Mouse (Mus musculus) embryonic fibroblast, embryonic 13.5 days (primary cell): ENCODE results near the gene Arfip1.

Source experiments
- CTCF ChIP-seq: IDR thresholded peaks from 2 replicates; pipeline ENCODE4 v1.5.1; 2011; ENCODE audit warnings: mild to moderate bottlenecking, control low read depth, low read length, moderate library complexity, borderline replicate concordance; ENCODE audit not compliant: insufficient read depth
- POLR2A ChIP-seq: IDR thresholded peaks from 2 replicates; pipeline ENCODE4 v1.6.1; 2011; ENCODE audit warnings: low read depth, mild to moderate bottlenecking, control low read depth, low read length, moderate library complexity

GRCm38 (mm10) chr3:84622026-84622425 is 39.6 kb upstream of the Arfip1 start:
- TF ChIP-seq POLR2A: no peak
- TF ChIP-seq CTCF: no peak
